Mouse (Mus musculus): Measurements from ENCODE around the gene Prkca.

- TF ChIP-seq CTCF (IDR thresholded peaks at IDR 0.05; ENCODE audit: control insufficient read depth, insufficient read depth, insufficient replicate concordance, low read depth, low read length), result no peak
- TF ChIP-seq POLR2A (IDR thresholded peaks at IDR 0.05; ENCODE audit: control insufficient read depth, low read depth, low read length), result no peak
These were observed 161.3 kb downstream of the Prkca start for GRCm38 (mm10) chr11:108182421-108182820.
